Mouse (Mus musculus): ENCODE measurements around the gene Wdr92. TPM values are rescaled to one million over a fixed set of nuclear protein-coding genes. Genes with fewer than 3 reads are reported as not detected.
"Not testable (repeated sequence)": the region's sequence is repeated elsewhere in the genome, so short reads cannot be mapped to it uniquely, and the experiment has no call there.

Gene Wdr92
- polyA plus RNA-seq, 1 experiment from 2014 or later: 9.8 TPM

DNA sequence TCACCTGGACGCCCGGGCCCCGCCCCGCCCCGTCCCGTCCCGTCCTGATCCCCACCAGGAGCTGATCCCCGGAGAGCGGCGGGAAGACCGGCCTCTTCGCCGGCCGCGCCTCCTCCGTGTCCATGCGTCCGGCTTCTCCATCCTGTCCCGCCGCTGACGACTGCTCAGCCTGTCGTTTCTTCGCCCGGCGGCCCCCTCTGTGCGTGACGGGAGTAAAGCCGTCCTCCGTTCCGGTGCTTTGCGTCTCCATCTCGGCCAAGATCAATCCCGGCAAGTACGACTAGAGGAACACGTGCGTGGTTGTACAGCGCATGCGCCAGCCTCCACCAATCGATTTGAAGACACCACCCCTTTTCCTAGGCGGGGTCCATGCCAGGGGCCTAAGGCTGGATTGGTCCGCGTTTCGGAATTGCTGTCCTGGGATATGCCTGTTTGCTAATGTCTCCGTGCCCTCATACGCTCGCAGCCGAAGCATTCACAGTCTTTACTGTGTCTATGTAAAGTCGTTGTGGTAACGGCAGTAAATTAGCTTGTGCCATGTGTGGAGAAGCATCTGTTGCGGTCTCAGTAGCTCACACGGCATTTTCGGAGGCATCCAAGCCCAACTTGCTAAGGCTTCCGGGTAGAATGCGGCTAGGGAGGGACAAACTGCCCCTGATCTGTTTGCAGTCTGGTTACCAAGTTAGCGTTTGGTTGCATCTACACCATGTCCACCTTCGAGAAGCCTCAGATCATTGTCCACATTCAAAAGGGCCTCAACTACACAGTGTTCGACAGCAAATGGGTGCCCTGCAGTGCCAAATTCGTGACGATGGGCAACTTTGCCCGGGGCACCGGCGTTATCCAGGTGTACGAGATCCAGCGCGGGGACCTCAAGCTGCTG lies 29.6 kb downstream of the Wdr92 start, which contains the start of gene Pno1:
Gene Pno1 (minus strand): TSS at position 311 of the 883 bp plus-strand sequence.
- peak; percentile 97 for ATAC-seq (ENCODE audit: insufficient read depth)
- Histone ChIP-seq H3K27me3 (no peaks in the 10 kb centered on the region), H3K36me3 (replicated peaks) (peaks cover 16% of the 10 kb centered on the region), H3K27ac (replicated peaks) (peak within 1 kb of the TSS; percentile 85), H3K4me1 (replicated peaks) (peaks cover 25% of the 10 kb centered on the region), H3K9me3 (replicated peaks) (no peaks in the 10 kb centered on the region), H3K9ac (peak within 1 kb of the TSS; percentile 77), H3K4me2 (peak within 1 kb of the TSS; percentile 88), H3K4me3 (replicated peaks) (peak within 1 kb of the TSS; percentile 86)
- under 1% methylated on average over 65 of the region's 65 CpGs for WGBS (ENCODE audit: insufficient replicate concordance)

DNA sequence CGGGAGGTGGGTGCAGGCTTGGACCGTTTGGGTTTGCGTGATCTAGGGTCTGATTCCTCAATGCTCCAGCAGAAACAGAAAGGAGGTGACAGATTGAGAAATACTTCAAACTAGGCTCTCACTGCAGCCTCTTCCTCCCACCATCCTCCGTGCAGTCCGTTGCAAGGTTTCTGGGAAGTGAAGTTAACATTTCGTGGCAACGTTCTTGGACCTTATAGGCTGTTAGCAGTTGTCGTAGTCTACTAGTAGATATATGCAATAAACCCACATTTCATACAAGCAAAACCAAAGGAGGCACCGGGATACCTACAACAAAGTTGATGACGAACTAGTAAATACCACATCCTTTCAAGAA lies 30.2 kb downstream of the Wdr92 start:
- Histone ChIP-seq H3K4me2 (peak overlapping the region; percentile 88), H3K4me3 (replicated peaks) (peak overlapping the region; percentile 86), H3K9ac (peak overlapping the region; percentile 77), H3K9me3 (replicated peaks) (no peaks in the 10 kb centered on the region), H3K27me3 (no peaks in the 10 kb centered on the region), H3K36me3 (replicated peaks) (peaks cover 13% of the 10 kb centered on the region), H3K27ac (replicated peaks) (peak overlapping the region; percentile 85), H3K4me1 (replicated peaks) (peaks cover 25% of the 10 kb centered on the region)
- under 1% methylated on average over 10 of the region's 10 CpGs for WGBS (ENCODE audit: insufficient replicate concordance)
- ATAC-seq (ENCODE audit: insufficient read depth): no peak

DNA sequence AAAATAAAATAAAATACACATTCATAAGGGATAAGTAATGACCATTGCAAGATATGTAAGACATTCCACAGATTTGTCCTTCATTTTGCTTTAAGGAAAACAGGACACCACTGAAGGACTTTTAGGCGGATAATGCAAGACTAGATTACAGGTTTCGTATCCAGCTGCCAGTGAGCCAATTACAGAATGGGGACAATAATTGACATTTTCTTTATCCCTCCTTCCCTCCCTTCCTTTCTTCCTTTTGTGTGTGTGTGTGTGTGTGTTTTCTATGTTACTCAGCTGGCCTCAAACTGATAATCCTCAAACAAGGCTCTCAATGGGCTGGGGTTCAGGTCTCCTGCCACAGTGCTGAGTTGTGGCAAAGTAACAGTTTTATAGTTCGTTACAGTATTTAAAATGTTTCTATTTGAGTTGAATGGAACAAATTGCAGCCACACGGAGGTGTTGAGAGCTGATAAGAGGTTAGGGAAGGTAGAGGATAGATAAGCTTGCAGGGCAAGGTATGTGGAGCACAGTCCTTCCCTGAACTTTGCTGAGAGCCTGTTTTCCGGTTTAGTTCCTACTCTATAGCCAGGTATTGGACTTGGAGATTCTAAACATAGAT lies 31.1 kb downstream of the Wdr92 start:
- WGBS (ENCODE audit: insufficient replicate concordance): 15% methylated on average over 5 of the region's 5 CpGs
- no peak for ATAC-seq (ENCODE audit: insufficient read depth)

DNA sequence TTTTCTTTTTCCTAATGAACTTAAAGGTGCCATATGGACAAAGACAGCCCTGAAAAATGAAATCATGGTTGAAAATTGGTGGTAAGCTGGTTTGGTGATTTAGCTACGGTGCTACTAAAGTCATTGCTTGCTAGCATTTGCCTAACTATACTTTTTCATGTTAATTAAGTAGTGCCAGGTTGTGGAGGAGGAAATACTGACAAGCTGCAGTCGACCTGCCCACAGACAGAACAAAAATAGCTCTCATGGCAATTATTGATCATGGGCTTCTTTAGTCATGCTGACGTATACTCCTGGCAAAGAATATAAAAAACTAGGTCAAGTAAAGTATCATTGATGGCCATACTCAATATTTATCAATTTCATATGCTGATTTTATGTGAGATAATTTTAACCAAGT lies 33.6 kb downstream of the Wdr92 start:
- Histone ChIP-seq H3K4me3 (replicated peaks) (no peak overlapping the region), H3K9me3 (replicated peaks) (no peaks in the 10 kb centered on the region), H3K4me2 (no peak overlapping the region), H3K9ac (no peak overlapping the region), H3K27ac (replicated peaks) (no peak overlapping the region), H3K36me3 (replicated peaks) (peaks cover 2% of the 10 kb centered on the region; the same call in 1 of the 2 replicates), H3K27me3 (no peaks in the 10 kb centered on the region), H3K4me1 (replicated peaks) (peaks cover 21% of the 10 kb centered on the region)
- 69% methylated on average over 3 of the region's 3 CpGs for WGBS (ENCODE audit: insufficient replicate concordance)
- ATAC-seq (ENCODE audit: insufficient read depth): no peak

More for the DNA sequence above, 31.1 kb downstream of the Wdr92 start:
- Histone ChIP-seq H3K4me2 (peak overlapping the region; percentile 88), H3K9ac (peak overlapping the region; percentile 77), H3K9me3 (replicated peaks) (no peaks in the 10 kb centered on the region), H3K4me3 (replicated peaks) (peak overlapping the region; percentile 86), H3K27ac (replicated peaks) (peak overlapping the region; percentile 85), H3K36me3 (replicated peaks) (peaks cover 11% of the 10 kb centered on the region), H3K27me3 (no peaks in the 10 kb centered on the region), H3K4me1 (replicated peaks) (peaks cover 25% of the 10 kb centered on the region)

DNA sequence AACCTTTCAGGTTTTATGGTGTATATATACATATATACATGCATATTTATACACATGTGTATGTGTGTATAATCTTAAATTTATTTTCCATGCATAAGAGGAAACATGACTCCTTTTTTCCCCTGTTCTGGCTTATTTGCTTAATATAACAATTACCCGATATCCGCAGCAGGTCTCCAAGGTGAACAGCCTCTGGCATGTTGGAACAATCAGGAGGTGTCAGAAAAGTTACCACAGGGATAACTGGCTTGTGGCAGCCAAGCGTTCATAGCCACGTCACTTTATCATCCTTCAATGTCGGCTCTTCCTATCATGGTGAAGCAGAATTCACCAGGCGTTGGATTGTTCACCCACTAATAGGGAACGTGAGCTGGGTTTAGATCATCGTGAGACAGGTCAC lies 39.2 kb downstream of the Wdr92 start:
- 85% methylated on average over 8 of the region's 8 CpGs for WGBS (ENCODE audit: insufficient replicate concordance)
- H3K4me2 ChIP-seq: no peak overlapping the region

DNA sequence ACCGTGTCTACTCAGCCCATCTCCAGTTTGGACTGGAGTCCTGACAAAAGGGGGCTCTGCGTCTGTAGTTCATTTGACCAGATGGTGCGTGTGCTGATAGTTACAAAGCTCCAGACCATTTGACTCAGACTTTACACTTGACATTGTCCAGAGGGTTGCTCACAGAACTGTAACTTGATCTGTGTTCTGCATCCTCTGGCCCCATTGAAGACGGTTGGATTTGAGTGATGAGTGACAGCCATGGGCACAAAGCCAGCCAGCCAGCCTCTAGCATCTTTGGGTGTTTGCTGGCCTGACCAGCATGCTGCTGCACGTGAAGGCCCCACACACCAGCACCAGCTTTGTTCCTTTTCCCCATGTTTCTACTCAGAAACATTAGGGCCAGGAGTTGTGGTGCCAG lies 50.9 kb downstream of the Wdr92 start:
- Histone ChIP-seq H3K4me3 (replicated peaks) (no peak overlapping the region), H3K27ac (replicated peaks) (no peak overlapping the region), H3K9me3 (replicated peaks) (no peaks in the 10 kb centered on the region), H3K4me1 (replicated peaks) (peaks cover 9% of the 10 kb centered on the region), H3K4me2 (no peak overlapping the region), H3K36me3 (replicated peaks) (peaks cover 39% of the 10 kb centered on the region), H3K9ac (no peak overlapping the region), H3K27me3 (no peaks in the 10 kb centered on the region)
- no peak for ATAC-seq (ENCODE audit: insufficient read depth)
- WGBS (ENCODE audit: insufficient replicate concordance): 73% methylated on average over 5 of the region's 5 CpGs

More for the DNA sequence above, 39.2 kb downstream of the Wdr92 start:
- H3K4me3 ChIP-seq (replicated peaks): no peak overlapping the region
- H3K4me1 ChIP-seq (replicated peaks): no peaks in the 10 kb centered on the region
- H3K27ac ChIP-seq (replicated peaks): no peak overlapping the region
- H3K9me3 ChIP-seq (replicated peaks): no peaks in the 10 kb centered on the region
- ATAC-seq (ENCODE audit: insufficient read depth): no peak
- peaks cover 21% of the 10 kb centered on the region for H3K36me3 ChIP-seq (replicated peaks)
- H3K27me3 ChIP-seq: no peaks in the 10 kb centered on the region
- no peak overlapping the region for H3K9ac ChIP-seq

DNA sequence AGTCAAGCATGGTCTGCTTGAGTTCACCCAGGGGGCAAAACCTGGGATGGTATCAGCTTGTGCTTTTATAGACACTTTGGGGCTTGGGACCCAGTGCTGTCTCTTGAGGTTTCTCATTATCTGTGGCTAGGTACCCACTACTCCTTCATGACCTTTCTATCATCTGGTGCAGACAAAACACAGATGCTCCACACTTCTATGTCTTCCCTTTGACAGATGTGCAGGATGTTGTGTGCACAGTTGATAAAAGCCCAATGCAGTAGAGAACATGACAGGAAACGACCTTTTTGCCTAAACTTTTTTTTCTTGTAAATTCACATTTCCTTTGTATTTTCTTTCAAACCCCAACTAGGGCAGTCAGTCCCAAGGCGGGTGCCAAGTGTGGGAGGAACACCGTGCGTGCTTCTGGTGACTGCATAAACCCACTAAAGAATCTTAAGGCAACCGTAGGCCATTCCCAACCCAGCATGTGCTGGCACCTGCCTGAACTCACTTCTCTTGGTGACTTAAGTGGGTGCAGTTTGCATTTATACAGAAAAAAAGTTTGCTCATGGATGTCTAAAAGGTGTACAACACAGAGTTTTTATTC lies 54.6 kb downstream of the Wdr92 start:
- Histone ChIP-seq H3K9ac (no peak overlapping the region), H3K27me3 (no peaks in the 10 kb centered on the region), H3K9me3 (replicated peaks) (no peaks in the 10 kb centered on the region), H3K36me3 (replicated peaks) (peaks cover 20% of the 10 kb centered on the region), H3K4me3 (replicated peaks) (no peak overlapping the region), H3K4me1 (replicated peaks) (peaks cover 9% of the 10 kb centered on the region), H3K4me2 (no peak overlapping the region), H3K27ac (replicated peaks) (no peak overlapping the region)
- peak; percentile 56 for ATAC-seq (ENCODE audit: insufficient read depth)
- 14% methylated on average over 5 of the region's 5 CpGs for WGBS (ENCODE audit: insufficient replicate concordance)

DNA sequence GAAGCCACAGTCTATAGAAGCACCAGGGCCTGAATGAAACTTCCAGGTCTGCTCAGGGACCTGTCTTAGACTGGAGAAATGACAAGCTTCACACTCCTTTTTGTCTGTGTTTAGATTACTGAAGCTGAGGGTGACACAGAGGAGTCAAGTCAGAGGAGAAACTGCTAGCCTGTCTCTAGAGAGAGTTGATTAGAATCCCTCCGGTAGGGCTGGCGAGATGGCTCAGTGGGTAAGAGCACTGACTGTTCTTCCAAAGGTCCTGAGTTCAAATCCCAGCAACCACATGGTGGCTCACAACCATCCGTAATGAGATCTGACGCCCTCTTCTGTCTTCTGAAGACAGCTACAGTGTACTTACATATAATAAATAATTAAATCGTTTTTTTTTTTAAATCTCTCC lies 56.7 kb downstream of the Wdr92 start:
- H3K27me3 ChIP-seq; H3K4me2 ChIP-seq; H3K9me3 ChIP-seq (replicated peaks); ATAC-seq (ENCODE audit: insufficient read depth); H3K27ac ChIP-seq (replicated peaks); H3K4me3 ChIP-seq (replicated peaks); H3K36me3 ChIP-seq (replicated peaks); H3K4me1 ChIP-seq (replicated peaks); H3K9ac ChIP-seq: not testable (repeated sequence)
- 76% methylated on average over 5 of the region's 5 CpGs for WGBS (ENCODE audit: insufficient replicate concordance)

DNA sequence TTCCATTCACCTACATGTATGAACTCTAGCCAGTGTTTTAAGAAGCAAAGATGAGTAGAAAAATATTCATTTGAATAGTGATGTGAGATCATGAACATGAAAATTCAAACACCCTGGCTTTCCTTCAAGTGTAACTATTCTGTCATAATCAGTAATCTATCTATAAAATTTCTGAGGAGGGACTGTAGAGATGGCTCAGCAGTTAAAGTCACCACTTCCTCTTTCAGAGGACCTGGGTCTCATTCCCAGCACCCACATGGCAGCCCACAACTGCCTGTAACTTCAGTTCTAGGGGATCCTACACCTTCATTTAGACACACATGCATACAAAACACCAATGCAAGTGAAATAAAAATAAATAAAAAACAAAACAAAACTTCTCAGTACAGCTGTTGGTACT lies 66.8 kb downstream of the Wdr92 start:
- Histone ChIP-seq H3K4me2 (no peak overlapping the region), H3K27me3 (no peaks in the 10 kb centered on the region), H3K4me1 (replicated peaks) (no peaks in the 10 kb centered on the region), H3K9ac (no peak overlapping the region), H3K4me3 (replicated peaks) (no peak overlapping the region), H3K27ac (replicated peaks) (no peak overlapping the region), H3K36me3 (replicated peaks) (no peaks in the 10 kb centered on the region), H3K9me3 (replicated peaks) (no peaks in the 10 kb centered on the region)
- ATAC-seq (ENCODE audit: insufficient read depth): no peak

DNA sequence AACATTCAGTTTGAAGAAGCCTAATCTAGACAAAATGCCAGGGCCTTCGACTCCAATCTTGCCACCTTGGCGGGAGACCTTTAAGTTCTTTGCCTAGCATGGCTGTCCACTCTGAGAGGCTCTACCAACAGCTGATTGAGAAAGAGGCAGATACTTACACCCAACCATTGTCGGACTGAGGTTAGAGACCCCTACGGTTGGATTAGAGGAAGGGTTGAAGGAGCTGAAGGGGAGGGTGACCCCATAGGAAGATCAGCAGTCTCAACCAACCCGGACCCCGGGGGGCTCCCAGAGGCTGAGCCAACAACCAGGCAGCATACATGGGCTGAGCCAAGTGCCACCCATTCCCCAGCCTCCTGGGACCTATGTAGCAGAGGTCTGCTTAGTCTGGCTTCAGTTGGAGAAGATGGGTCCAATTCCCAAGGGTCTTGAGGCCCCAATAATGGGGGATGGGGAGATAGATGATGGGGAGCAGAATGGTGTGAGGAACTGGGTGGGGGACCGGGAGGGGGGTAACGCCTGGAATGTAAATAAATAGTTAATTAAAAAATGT lies 75.0 kb downstream of the Wdr92 start:
- Histone ChIP-seq H3K27ac (replicated peaks) (peak overlapping the region; percentile 90; the same call in 1 of the 2 replicates), H3K36me3 (replicated peaks) (no peaks in the 10 kb centered on the region), H3K4me1 (replicated peaks) (peaks cover 12% of the 10 kb centered on the region), H3K27me3 (no peaks in the 10 kb centered on the region), H3K4me2 (peak overlapping the region; percentile 66), H3K9me3 (replicated peaks) (no peaks in the 10 kb centered on the region), H3K9ac (peak overlapping the region; percentile 81; the same call in 1 of the 2 replicates), H3K4me3 (replicated peaks) (peak overlapping the region; percentile 85)
- WGBS (ENCODE audit: insufficient replicate concordance): 52% methylated on average over 8 of the region's 8 CpGs
- ATAC-seq (ENCODE audit: insufficient read depth): peak; percentile 37; the same call in 1 of the 2 replicates

DNA sequence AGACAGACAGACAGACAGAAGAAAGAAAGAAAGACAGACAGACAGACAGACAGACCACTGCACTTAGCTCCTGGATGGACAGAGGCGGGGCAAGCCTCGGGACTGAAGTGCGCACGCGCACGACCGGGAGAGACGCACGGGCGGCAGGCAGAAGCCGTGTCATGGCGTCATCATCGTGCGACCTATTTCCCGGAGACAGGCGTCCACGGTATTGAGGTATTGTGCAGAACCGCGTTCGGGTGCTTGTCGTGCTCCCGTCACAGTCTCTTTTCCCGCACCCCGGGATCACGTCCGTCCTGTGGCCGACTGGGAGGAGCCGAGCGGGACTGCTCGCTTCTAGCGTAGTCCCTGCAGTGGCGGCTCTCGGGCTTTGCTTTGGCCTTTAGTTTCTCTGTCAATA lies 75.5 kb downstream of the Wdr92 start, which contains the start of gene C1d:
Gene C1d (plus strand): TSS at position 137 of the 400 bp plus-strand sequence.
- Histone ChIP-seq H3K36me3 (replicated peaks) (no peaks in the 10 kb centered on the region), H3K9me3 (replicated peaks) (no peaks in the 10 kb centered on the region), H3K4me1 (replicated peaks) (peaks cover 12% of the 10 kb centered on the region), H3K9ac (peak within 1 kb of the TSS; percentile 81), H3K4me2 (peak within 1 kb of the TSS; percentile 66), H3K4me3 (replicated peaks) (peak within 1 kb of the TSS; percentile 85), H3K27me3 (no peaks in the 10 kb centered on the region), H3K27ac (replicated peaks) (peak within 1 kb of the TSS; percentile 90)
- WGBS (ENCODE audit: insufficient replicate concordance): under 1% methylated on average over 33 of the region's 33 CpGs
- ATAC-seq (ENCODE audit: insufficient read depth): peak; percentile 93
